Mouse (Mus musculus): ENCODE measurements around the gene Nr4a1.

- no peak for TF ChIP-seq CTCF (IDR thresholded peaks at IDR 0.05; ENCODE audit: low read depth, low read length)
- no peak for TF ChIP-seq TAL1 (conservative IDR thresholded peaks at IDR 0.05; ENCODE audit: low read depth, low read length)
- no peak for TF ChIP-seq POLR2AphosphoS5 (IDR thresholded peaks at IDR 0.05; ENCODE audit: insufficient replicate concordance, low read depth, low read length)
These were observed 26.1 kb upstream of the Nr4a1 start for GRCm38 (mm10) chr15:101227971-101228370.
